Mouse (Mus musculus) heart, postnatal 36 days (tissue): ENCODE results near the gene Washc4. TPM values are rescaled to one million over a fixed set of nuclear protein-coding genes. Genes with fewer than 3 reads are reported as not detected.
A peak's percentile ranks its signal among the peaks of the same experiment; 100 is the strongest.

Source experiments
- DNase-seq, 2 experiments: peaks; one replicate each; pipeline ENCODE4 v3.0.0; 2021 to 2022
- intact Hi-C: fragments of 180-260 bp; cut with DNase I; formaldehyde crosslinking; loops from one replicate; pipeline ENCODE4 v1.15.1; 2025
- total RNA-seq, 2 experiments: library from RNA; stranded (reverse); gene quantifications; 2 replicates each; pipeline ENCODE4 v1.2.3; 2021

Washc4 gene
- total RNA-seq, 2 experiments from 2014 or later = 13.8 to 14.1 TPM

GRCm38 (mm10) chr10:83631775-83632174 lies 88.2 kb downstream of the Washc4 start:
- intact Hi-C loops = no loop called here
- DNase-seq = no peak

GRCm38 (mm10) chr10:83632806-83633374 lies 89.3 kb downstream of the Washc4 start:
- DNase-seq = no peak
- intact Hi-C loops = no loop called here

GRCm38 (mm10) chr10:83634461-83634860 lies 90.9 kb downstream of the Washc4 start:
- intact Hi-C loops = no loop called here
- DNase-seq = peak in 1 of 2 experiments; percentile 24

- no peak for DNase-seq
- intact Hi-C loops = no loop called here
Observed at GRCm38 (mm10) chr10:83636191-83636590, 92.6 kb downstream of the Washc4 start.

GRCm38 (mm10) chr10:83637295-83637694 lies 93.7 kb downstream of the Washc4 start:
- DNase-seq = peak; percentile 80 to 82
- intact Hi-C loops = no loop called here

GRCm38 (mm10) chr10:83639881-83640386 lies 96.4 kb downstream of the Washc4 start:
- intact Hi-C loops = no loop called here
- no peak for DNase-seq

GRCm38 (mm10) chr10:83641641-83642040 lies 98.1 kb downstream of the Washc4 start:
- intact Hi-C loops = no loop called here
- no peak for DNase-seq

GRCm38 (mm10) chr10:83644167-83644566 lies 100.6 kb downstream of the Washc4 start:
- intact Hi-C loops = no loop called here
- DNase-seq = no peak

- DNase-seq = peak in 1 of 2 experiments; percentile 47
- intact Hi-C loops = loop anchor here (5.0 kb wide), 2 partner anchors 82 to 132 kb away; no protein-coding TSS in a partner anchor
Observed at GRCm38 (mm10) chr10:83644865-83645715, 101.5 kb downstream of the Washc4 start.

- intact Hi-C loops = loop anchor here (5.0 kb wide), 2 partner anchors 82 to 132 kb away; no protein-coding TSS in a partner anchor
- no peak for DNase-seq
Observed at GRCm38 (mm10) chr10:83645716-83645990, 102.1 kb downstream of the Washc4 start.

Other genes with a start within 250 kb of the Washc4 start
- 1 to 10 TPM; 1.3 to 1.5 TPM for gene Slc41a2, start 205.9 kb upstream of the Washc4 start, total RNA-seq
- gene D10Wsu102e, start 183.5 kb upstream of the Washc4 start, total RNA-seq = under 1 TPM; 0.49 to 0.67 TPM
- gene Aldh1l2, start 9.6 kb upstream of the Washc4 start, total RNA-seq = 10 to 100 TPM; 14.1 to 14.2 TPM
- gene Appl2, start 105.0 kb downstream of the Washc4 start, total RNA-seq = 10 to 100 TPM; 37.2 to 44.4 TPM
- gene 1500009L16Rik, start 179.1 kb downstream of the Washc4 start, total RNA-seq = 1 to 10 TPM; 4.5 to 7.9 TPM